Mouse (Mus musculus): ENCODE results near the gene Bpifb9a. TPM values are rescaled to one million over a fixed set of nuclear protein-coding genes. Genes with fewer than 3 reads are reported as not detected.
"Not testable (repeated sequence)": the region's sequence is repeated elsewhere in the genome, so short reads cannot be mapped to it uniquely, and the experiment has no call there.

The Bpifb9a gene
- polyA plus RNA-seq, 1 experiment from 2014 or later, result not detected

- ATAC-seq (replicated peaks; ENCODE audit: low FRiP score), result no peak
- 89% methylated on average over 10 of the region's 10 CpGs for WGBS
Measured at GRCm38 (mm10) chr2:154243356-154244036, 14.2 kb upstream of the Bpifb9a start.

GRCm38 (mm10) chr2:154245322-154245721 lies 12.3 kb upstream of the Bpifb9a start:
- H3K27me3 ChIP-seq, result no peaks in the 10 kb centered on the region
- WGBS, result 92% methylated on average over 5 of the region's 5 CpGs
- H3K4me3 ChIP-seq (replicated peaks), result no peak overlapping the region
- no peak overlapping the region for H3K9ac ChIP-seq
- no peak overlapping the region for H3K4me2 ChIP-seq
- no peak overlapping the region for H3K27ac ChIP-seq
- no peak for ATAC-seq (replicated peaks; ENCODE audit: low FRiP score)
- H3K4me1 ChIP-seq, result no peaks in the 10 kb centered on the region
- H3K36me3 ChIP-seq, result no peaks in the 10 kb centered on the region
- no peaks in the 10 kb centered on the region; the same call in 1 of the 2 replicates for H3K9me3 ChIP-seq (replicated peaks)

More at GRCm38 (mm10) chr2:154243356-154244036, 14.2 kb upstream of the Bpifb9a start:
- H3K4me1 ChIP-seq, result no peaks in the 10 kb centered on the region
- no peak overlapping the region for H3K9ac ChIP-seq
- H3K27ac ChIP-seq, result no peak overlapping the region
- H3K9me3 ChIP-seq (replicated peaks), result no peaks in the 10 kb centered on the region; the same call in 1 of the 2 replicates
- H3K4me2 ChIP-seq, result no peak overlapping the region
- H3K36me3 ChIP-seq, result no peaks in the 10 kb centered on the region
- H3K4me3 ChIP-seq (replicated peaks), result no peak overlapping the region
- no peaks in the 10 kb centered on the region for H3K27me3 ChIP-seq

DNA sequence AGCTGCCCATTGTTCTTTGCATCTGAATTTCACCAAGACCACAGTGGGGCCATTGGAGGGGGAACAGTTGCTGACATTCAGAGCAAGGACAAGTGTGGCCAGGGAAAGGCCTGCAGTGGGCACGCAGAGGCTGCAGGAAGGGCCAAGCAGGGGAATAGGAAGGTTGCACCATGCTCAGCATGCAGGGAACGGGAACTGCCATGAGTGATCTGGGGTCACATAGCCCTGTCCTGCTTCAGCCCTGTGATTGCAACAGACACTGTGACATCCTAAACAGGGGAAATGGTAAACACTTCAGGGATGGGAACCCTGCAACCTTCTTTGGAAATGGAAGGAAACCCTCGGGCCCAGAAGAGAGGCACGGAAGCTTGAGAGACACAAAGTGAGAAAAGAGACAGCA lies 2.4 kb upstream of the Bpifb9a start:
- not testable (repeated sequence) for ATAC-seq (replicated peaks; ENCODE audit: low FRiP score); H3K4me3 ChIP-seq (replicated peaks); H3K9me3 ChIP-seq (replicated peaks); H3K4me1 ChIP-seq; H3K27ac ChIP-seq; H3K4me2 ChIP-seq; H3K27me3 ChIP-seq; H3K36me3 ChIP-seq; H3K9ac ChIP-seq
- WGBS, result 96% methylated on average over 2 of the region's 4 CpGs

DNA sequence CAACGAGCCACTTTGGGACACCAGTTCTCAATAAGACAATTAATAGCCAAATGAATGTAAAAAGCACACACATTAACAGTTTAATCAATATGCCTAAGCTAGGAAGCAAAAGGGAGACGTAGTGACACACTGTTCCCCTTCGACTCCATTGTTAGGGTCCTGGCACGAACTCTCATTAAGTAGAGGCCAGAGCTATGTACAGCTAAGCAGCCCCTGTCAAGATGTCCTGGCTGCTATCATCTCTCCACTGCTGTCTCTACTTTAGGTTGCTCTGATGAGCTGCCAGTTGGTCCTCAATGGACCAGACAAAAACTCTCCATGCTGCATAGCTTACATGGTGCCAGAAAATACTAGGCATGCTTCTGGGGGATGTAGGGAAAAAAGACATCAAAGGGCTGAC lies 1.9 kb upstream of the Bpifb9a start:
- H3K4me3 ChIP-seq (replicated peaks), result no peak overlapping the region

GRCm38 (mm10) chr2:154264397-154264796 lies 6.7 kb downstream of the Bpifb9a start:
- H3K4me3 ChIP-seq (replicated peaks); H3K36me3 ChIP-seq; H3K4me1 ChIP-seq; H3K9me3 ChIP-seq (replicated peaks); H3K9ac ChIP-seq; H3K27me3 ChIP-seq; H3K27ac ChIP-seq; ATAC-seq (replicated peaks; ENCODE audit: low FRiP score); H3K4me2 ChIP-seq: not testable (repeated sequence)
- 69% methylated on average over 3 of the region's 3 CpGs for WGBS

More for the DNA sequence above, 1.9 kb upstream of the Bpifb9a start:
- Histone ChIP-seq H3K4me2 (no peak overlapping the region), H3K4me1 (no peaks in the 10 kb centered on the region), H3K36me3 (no peaks in the 10 kb centered on the region), H3K27me3 (no peaks in the 10 kb centered on the region), H3K9me3 (replicated peaks) (no peaks in the 10 kb centered on the region), H3K27ac (no peak overlapping the region), H3K9ac (no peak overlapping the region)
- WGBS, result 87% methylated on average over 4 of the region's 4 CpGs
- ATAC-seq (replicated peaks; ENCODE audit: low FRiP score), result no peak

DNA sequence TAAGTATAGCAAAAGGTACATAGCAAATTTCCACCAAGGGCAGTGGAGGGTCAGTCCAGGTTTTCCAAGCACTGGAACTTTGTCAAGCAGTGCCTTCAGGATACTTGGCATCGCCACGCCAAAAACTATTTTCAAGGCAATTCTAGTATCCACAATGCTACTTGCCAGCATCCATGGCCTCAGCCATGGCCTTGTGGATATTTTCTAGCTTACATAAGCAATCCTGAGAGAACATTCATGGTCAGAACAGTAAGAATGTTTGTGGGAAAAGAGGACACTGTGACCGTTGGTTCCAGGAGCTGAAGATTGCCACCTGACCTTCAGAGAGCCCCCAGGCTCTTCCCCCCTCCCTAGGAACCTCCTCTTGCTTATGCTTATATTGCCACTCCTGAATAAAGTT lies 34.2 kb downstream of the Bpifb9a start:
- not testable (repeated sequence) for H3K9me3 ChIP-seq (replicated peaks); H3K4me1 ChIP-seq; H3K4me3 ChIP-seq (replicated peaks); H3K27ac ChIP-seq; H3K9ac ChIP-seq; H3K27me3 ChIP-seq; H3K36me3 ChIP-seq; H3K4me2 ChIP-seq; ATAC-seq (replicated peaks; ENCODE audit: low FRiP score)
- WGBS, result 86% methylated on average over 3 of the region's 3 CpGs

DNA sequence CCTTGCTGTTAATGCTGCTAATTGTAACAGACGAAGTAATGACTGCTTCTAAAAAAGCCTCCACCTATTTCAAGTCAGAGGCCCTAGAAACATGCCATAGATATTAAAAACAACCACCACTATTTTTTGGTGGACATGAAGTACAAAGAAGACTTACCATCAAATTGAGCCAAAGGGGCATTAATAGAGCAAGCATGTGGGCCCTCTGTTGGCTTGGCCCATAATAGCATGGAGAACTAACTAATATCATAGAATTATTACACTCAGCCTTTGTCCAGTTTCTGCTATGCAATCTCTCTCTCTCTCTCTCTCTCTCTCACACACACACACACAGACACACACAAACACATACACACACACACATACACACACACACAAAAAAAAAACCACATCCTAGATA lies 35.2 kb downstream of the Bpifb9a start:
- no peaks in the 10 kb centered on the region for H3K36me3 ChIP-seq
- H3K4me3 ChIP-seq (replicated peaks), result no peak overlapping the region
- no peak overlapping the region for H3K4me2 ChIP-seq
- H3K27me3 ChIP-seq, result no peaks in the 10 kb centered on the region
- H3K9ac ChIP-seq, result no peak overlapping the region
- no peak for ATAC-seq (replicated peaks; ENCODE audit: low FRiP score)
- no peaks in the 10 kb centered on the region for H3K4me1 ChIP-seq
- WGBS, result 73% methylated on average over 1 of the region's 1 CpGs
- H3K9me3 ChIP-seq (replicated peaks), result no peaks in the 10 kb centered on the region
- H3K27ac ChIP-seq, result no peak overlapping the region

DNA sequence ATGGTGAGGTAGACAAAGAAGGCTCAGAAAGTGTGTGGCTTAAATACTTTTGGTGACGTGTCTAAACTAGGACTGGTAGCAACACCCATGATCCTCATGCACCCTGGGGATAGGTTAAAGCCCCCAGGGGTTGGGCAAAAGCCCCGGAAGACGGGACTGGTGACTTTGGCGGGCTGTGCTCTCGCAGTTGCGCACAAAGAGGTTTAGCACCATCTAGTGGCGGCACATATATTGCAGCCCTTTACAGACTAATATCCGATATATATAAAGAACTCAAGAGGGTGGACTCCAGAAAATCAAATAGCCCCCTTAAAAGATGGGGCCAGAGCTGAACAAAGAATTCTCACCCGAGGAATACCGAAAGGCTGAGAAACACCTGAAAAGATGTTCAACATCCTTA lies 37.1 kb downstream of the Bpifb9a start:
- not testable (repeated sequence) for H3K4me3 ChIP-seq (replicated peaks); H3K4me1 ChIP-seq; H3K36me3 ChIP-seq; H3K9me3 ChIP-seq (replicated peaks); H3K27me3 ChIP-seq; ATAC-seq (replicated peaks; ENCODE audit: low FRiP score); H3K27ac ChIP-seq; H3K9ac ChIP-seq
- WGBS, result 3% methylated on average over 10 of the region's 10 CpGs
- peak overlapping the region; percentile 43 for H3K4me2 ChIP-seq

DNA sequence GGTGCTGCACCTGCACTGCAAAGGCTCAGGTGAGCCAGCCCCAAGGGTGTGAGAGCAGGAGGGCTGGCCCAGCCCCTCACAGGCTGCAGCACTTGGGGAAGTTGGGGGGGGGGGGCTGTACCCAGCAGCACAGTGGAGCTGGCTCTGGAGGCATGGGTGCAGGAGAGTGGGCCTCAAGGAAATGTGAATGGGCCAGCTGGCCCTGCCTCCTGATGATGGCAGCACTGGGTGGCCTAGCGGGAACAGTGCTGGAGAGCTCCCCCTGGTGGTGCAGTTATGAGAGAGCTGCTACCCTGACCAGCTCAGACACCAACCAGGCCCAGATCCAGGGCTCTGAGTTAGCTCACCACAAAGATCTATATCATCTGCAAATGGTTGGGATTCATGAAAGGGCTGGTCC lies 42.8 kb downstream of the Bpifb9a start:
- 24% methylated on average over 1 of the region's 1 CpGs for WGBS
- Histone ChIP-seq H3K4me3 (replicated peaks) (no peak overlapping the region), H3K36me3 (no peaks in the 10 kb centered on the region), H3K27me3 (no peaks in the 10 kb centered on the region), H3K9me3 (replicated peaks) (no peaks in the 10 kb centered on the region), H3K27ac (no peak overlapping the region), H3K4me2 (no peak overlapping the region), H3K4me1 (no peaks in the 10 kb centered on the region), H3K9ac (no peak overlapping the region)
- ATAC-seq (replicated peaks; ENCODE audit: low FRiP score), result peak; percentile 29; the same call in 1 of the 2 replicates

DNA sequence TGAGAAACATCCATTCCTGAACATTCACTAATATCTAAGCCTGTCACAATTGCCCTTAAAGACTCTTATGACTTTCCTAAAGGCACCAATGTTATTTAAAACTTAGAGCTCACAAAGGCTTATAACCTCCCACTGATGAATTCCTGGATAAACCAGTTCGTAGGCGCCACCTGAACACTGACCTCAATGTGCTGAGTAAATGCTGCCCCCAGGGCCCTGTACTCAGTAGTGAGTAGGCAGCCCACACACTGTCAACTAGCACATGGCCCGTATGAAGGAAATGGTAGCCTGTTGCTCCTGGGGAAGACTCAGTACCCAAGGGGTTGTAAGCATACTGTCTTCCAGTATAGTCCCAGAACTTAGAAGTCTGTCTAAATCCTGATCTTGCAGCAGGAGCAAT lies 44.1 kb downstream of the Bpifb9a start:
- H3K9me3 ChIP-seq (replicated peaks), result no peaks in the 10 kb centered on the region
- H3K36me3 ChIP-seq, result no peaks in the 10 kb centered on the region
- H3K27ac ChIP-seq, result no peak overlapping the region
- whole genome bisulfite sequencing, result 70% methylated on average over 3 of the region's 3 CpGs
- no peak overlapping the region for H3K4me3 ChIP-seq (replicated peaks)
- H3K4me1 ChIP-seq, result no peaks in the 10 kb centered on the region
- no peak overlapping the region for H3K4me2 ChIP-seq
- no peak overlapping the region for H3K9ac ChIP-seq
- no peaks in the 10 kb centered on the region for H3K27me3 ChIP-seq
- no peak for ATAC-seq (replicated peaks; ENCODE audit: low FRiP score)

DNA sequence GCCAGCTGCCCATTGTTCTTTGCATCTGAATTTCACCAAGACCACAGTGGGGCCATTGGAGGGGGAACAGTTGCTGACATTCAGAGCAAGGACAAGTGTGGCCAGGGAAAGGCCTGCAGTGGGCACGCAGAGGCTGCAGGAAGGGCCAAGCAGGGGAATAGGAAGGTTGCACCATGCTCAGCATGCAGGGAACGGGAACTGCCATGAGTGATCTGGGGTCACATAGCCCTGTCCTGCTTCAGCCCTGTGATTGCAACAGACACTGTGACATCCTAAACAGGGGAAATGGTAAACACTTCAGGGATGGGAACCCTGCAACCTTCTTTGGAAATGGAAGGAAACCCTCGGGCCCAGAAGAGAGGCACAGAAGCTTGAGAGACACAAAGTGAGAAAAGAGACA lies 47.0 kb downstream of the Bpifb9a start:
- H3K4me2 ChIP-seq; H3K4me1 ChIP-seq; H3K9me3 ChIP-seq (replicated peaks); H3K27ac ChIP-seq; H3K36me3 ChIP-seq; H3K27me3 ChIP-seq; H3K4me3 ChIP-seq (replicated peaks); H3K9ac ChIP-seq; ATAC-seq (replicated peaks; ENCODE audit: low FRiP score): not testable (repeated sequence)
- 86% methylated on average over 1 of the region's 3 CpGs for WGBS

GRCm38 (mm10) chr2:154306927-154307326 lies 49.3 kb downstream of the Bpifb9a start, which contains the start of gene Bpifb9b:
Bpifb9b (plus strand) TSS chr2:154307227.
- not testable (repeated sequence) for H3K27ac ChIP-seq; H3K36me3 ChIP-seq; H3K4me1 ChIP-seq; H3K27me3 ChIP-seq; H3K9me3 ChIP-seq (replicated peaks); ATAC-seq (replicated peaks; ENCODE audit: low FRiP score); H3K4me3 ChIP-seq (replicated peaks); H3K9ac ChIP-seq; H3K4me2 ChIP-seq
- 80% methylated on average over 4 of the region's 4 CpGs for WGBS

DNA sequence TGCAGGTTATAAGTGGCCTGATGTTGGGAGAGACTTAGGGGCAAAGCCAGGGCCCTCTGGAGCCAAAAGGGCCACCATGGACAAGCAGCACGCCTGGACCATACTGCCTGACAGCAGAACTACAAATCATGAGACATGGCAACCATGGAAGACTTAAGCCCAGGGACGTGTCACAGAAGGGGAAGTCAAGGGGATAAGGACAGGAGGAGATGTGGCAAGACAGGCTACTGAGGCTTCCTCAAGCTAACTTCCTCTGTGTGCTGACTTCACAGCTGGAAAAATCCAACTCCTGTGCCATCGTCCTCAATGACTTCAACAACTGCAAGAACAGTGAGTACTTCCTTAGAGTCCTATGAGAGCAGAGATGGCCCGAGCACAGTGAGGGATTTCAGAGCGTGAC lies 56.1 kb downstream of the Bpifb9a start:
- 79% methylated on average over 5 of the region's 5 CpGs for WGBS
- not testable (repeated sequence) for ATAC-seq (replicated peaks; ENCODE audit: low FRiP score)

More for the DNA sequence above, 56.1 kb downstream of the Bpifb9a start:
- H3K27ac ChIP-seq; H3K36me3 ChIP-seq; H3K9me3 ChIP-seq (replicated peaks); H3K4me2 ChIP-seq; H3K27me3 ChIP-seq; H3K9ac ChIP-seq; H3K4me3 ChIP-seq (replicated peaks); H3K4me1 ChIP-seq: not testable (repeated sequence)
